Mouse (Mus musculus) CH12.LX (cell line): ENCODE data around the gene Olfr262. TPM values are rescaled to one million over a fixed set of nuclear protein-coding genes. Genes with fewer than 3 reads are reported as not detected.
"Not testable (repeated sequence)": the region's sequence is repeated elsewhere in the genome, so short reads cannot be mapped to it uniquely, and the experiment has no call there.

ENCODE experiments used
- DNase-seq: peaks from one replicate; pipeline ENCODE4 v3.0.0-alpha.2; 2013; ENCODE audit errors: extremely low read depth
- H3K27ac ChIP-seq: 2 replicates; pipeline ENCODE4 v1.5.1; 2012; ENCODE audit warnings: low read depth, mild to moderate bottlenecking, control low read depth, moderate library complexity; ENCODE audit not compliant: insufficient read depth
- H3K27me3 ChIP-seq: replicated peaks from 2 replicates; pipeline ENCODE3; 2012; ENCODE audit warnings: inconsistent platforms
- H3K36me3 ChIP-seq, 2 experiments: replicated peaks in 1 of 2; 2 replicates each; pipeline versions ENCODE3 to v1.6.1; 2012; ENCODE audit warnings: inconsistent platforms in 1 of 2, low read length in 1 of 2, mild to moderate bottlenecking in 1 of 2, mixed read lengths in 1 of 2, moderate library complexity in 1 of 2; ENCODE audit not compliant: control insufficient read depth in 1 of 2, insufficient read depth in 1 of 2
- H3K4me1 ChIP-seq, 2 experiments: 2 replicates each; pipeline ENCODE4 v1.6.1; 2012; ENCODE audit warnings: inconsistent platforms in 1 of 2, moderate library complexity in 1 of 2; ENCODE audit not compliant: insufficient read depth in 2 of 2, control insufficient read depth in 1 of 2
- H3K4me2 ChIP-seq: 2 replicates; pipeline ENCODE4 v1.6.1; 2012; ENCODE audit warnings: low read depth, mild to moderate bottlenecking, control low read depth; ENCODE audit not compliant: poor library complexity, insufficient read depth, severe bottlenecking
- H3K4me3 ChIP-seq, 3 experiments: fragments of 150-350 bp in 1 of 3; sonication (generic) in 1 of 3; replicated peaks in 1 of 3; 2 replicates each; pipeline versions ENCODE3 to v1.5.1; 2011 to 2012; ENCODE audit warnings: low read depth in 2 of 3, low read length in 2 of 3, mild to moderate bottlenecking in 2 of 3, moderate library complexity in 2 of 3, control low read depth in 1 of 3, improper control_type of control experiment in 1 of 3, inconsistent platforms in 1 of 3, mixed read lengths in 1 of 3; ENCODE audit not compliant: poor library complexity in 1 of 3
- H3K79me2 ChIP-seq: replicated peaks from 2 replicates; pipeline ENCODE4 v1.6.1; 2012; ENCODE audit warnings: mild to moderate bottlenecking, moderate library complexity; ENCODE audit not compliant: control insufficient read depth, poor library complexity, insufficient read depth, severe bottlenecking; ENCODE audit errors: extremely low read depth
- H3K9ac ChIP-seq: 2 replicates; pipeline ENCODE4 v1.6.1; 2012; ENCODE audit warnings: low read depth, mild to moderate bottlenecking, control low read depth, moderate library complexity; ENCODE audit not compliant: insufficient read depth
- H3K9me3 ChIP-seq: replicated peaks from 2 replicates; pipeline ENCODE3; 2012; ENCODE audit warnings: low read length, inconsistent platforms, mixed read lengths
- CTCF ChIP-seq, 2 experiments: IDR thresholded peaks in 1 of 2; conservative IDR thresholded peaks in 1 of 2; 2 replicates each; pipeline ENCODE4 v1.5.1; 2011 to 2012; ENCODE audit warnings: low read depth in 2 of 2, low read length in 2 of 2, improper control_type of control experiment in 1 of 2, inconsistent platforms in 1 of 2, mild to moderate bottlenecking in 1 of 2, moderate library complexity in 1 of 2
- GABPA ChIP-seq: IDR thresholded peaks from 2 replicates; pipeline ENCODE4 v1.6.1; 2012; ENCODE audit warnings: low read depth, low read length, improper control_type of control experiment, inconsistent platforms; ENCODE audit not compliant: insufficient replicate concordance
- HCFC1 ChIP-seq: IDR thresholded peaks from 2 replicates; pipeline ENCODE4 v1.6.1; 2012; ENCODE audit warnings: low read depth, mild to moderate bottlenecking, inconsistent platforms, low read length, improper control_type of control experiment
- IRF4 ChIP-seq: IDR thresholded peaks from 2 replicates; pipeline ENCODE4 v1.6.1; 2014; ENCODE audit warnings: low read depth, mild to moderate bottlenecking, inconsistent platforms, low read length, improper control_type of control experiment
- MAFK ChIP-seq: IDR thresholded peaks from 2 replicates; pipeline ENCODE4 v1.6.1; 2011; ENCODE audit warnings: low read length, improper control_type of control experiment; ENCODE audit not compliant: insufficient replicate concordance
- MAX ChIP-seq: IDR thresholded peaks from 2 replicates; pipeline ENCODE4 v1.6.1; 2011; ENCODE audit warnings: low read length, improper control_type of control experiment
- MYC ChIP-seq: IDR thresholded peaks from 2 replicates; pipeline ENCODE4 v1.6.1; 2011; ENCODE audit warnings: low read depth, mild to moderate bottlenecking, improper control_type of control experiment, low read length
- NRF1 ChIP-seq: IDR thresholded peaks from 2 replicates; pipeline ENCODE4 v1.6.1; 2014; ENCODE audit warnings: low read depth, mild to moderate bottlenecking, inconsistent platforms, low read length, improper control_type of control experiment, moderate library complexity
- RCOR1 ChIP-seq: conservative IDR thresholded peaks from 2 replicates; pipeline ENCODE4 v1.6.1; 2012; ENCODE audit warnings: low read depth, mild to moderate bottlenecking, inconsistent platforms, low read length, improper control_type of control experiment
- SIN3A ChIP-seq: IDR thresholded peaks from 2 replicates; pipeline ENCODE4 v1.6.1; 2012; ENCODE audit warnings: low read length, improper control_type of control experiment, inconsistent platforms
- SMC3 ChIP-seq: IDR thresholded peaks from 2 replicates; pipeline ENCODE4 v1.6.1; 2011; ENCODE audit warnings: low read depth, low read length, improper control_type of control experiment
- UBTF ChIP-seq: IDR thresholded peaks from 2 replicates; pipeline ENCODE4 v1.6.1; 2012; ENCODE audit warnings: low read depth, mild to moderate bottlenecking, inconsistent platforms, low read length, improper control_type of control experiment, moderate library complexity
- dilution Hi-C: fragments of 300-500 bp; cut with MboI; formaldehyde crosslinking; loops from 2 replicates; pipeline ENCODE4 v1.14.3; 2020; ENCODE audit warnings: low sequenced_read_pairs; ENCODE audit not compliant: extremely low pct_unique_long_range_greater_than_20kb, extremely low pct_ligation_motif_present
- in situ Hi-C: fragments of 300-500 bp; cut with MboI; formaldehyde crosslinking; loops from 3 replicates; pipeline ENCODE4 v1.14.3; 2019; ENCODE audit warnings: low sequenced_read_pairs, low pct_ligation_motif_present, low pct_unique_long_range_greater_than_20kb, mixed read lengths
- polyA plus RNA-seq: library from polyadenylated mRNA; unstranded; fragments of >175 nt; gene quantifications from 2 replicates; pipeline ENCODE4 v1.2.1, GENCODE M21; 2012; ENCODE audit warnings: low read depth; ENCODE audit not compliant: insufficient read length
- total RNA-seq, 2 experiments: library from RNA; depleted of rRNA; stranded (reverse); fragments of 300-350 nt in 1 of 2; fragments of >200 nt in 1 of 2; gene quantifications; 2 replicates each; pipeline ENCODE4 v1.2.3; 2012 to 2014

The Olfr262 gene
- total and polyA plus RNA-seq, 3 experiments, result not detected

DNA sequence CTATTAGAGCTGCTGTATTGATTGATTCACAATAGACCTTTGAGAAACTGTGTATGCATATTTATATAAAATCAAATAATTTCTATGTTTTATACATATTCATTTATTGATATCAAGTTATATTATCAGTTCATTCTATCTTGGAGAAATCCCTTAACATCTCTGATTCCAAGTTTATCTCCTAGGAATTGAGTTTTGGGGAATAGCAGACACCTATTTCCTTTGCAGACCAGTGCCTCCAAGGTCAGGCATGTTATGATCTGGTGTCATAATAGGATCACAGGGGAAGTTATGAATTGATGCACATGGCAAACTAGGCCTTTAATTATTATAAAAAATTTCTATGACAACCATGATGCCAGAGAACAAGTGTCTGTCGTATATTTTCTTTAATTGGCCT is 41.1 kb downstream of the Olfr262 start, which contains the start of gene Olfr1431:
Gene Olfr1431 (plus strand): TSS at position 301 of the 400 bp plus-strand sequence.
- Histone ChIP-seq H3K9ac (no peak within 1 kb of the TSS), H3K4me2 (no peak within 1 kb of the TSS), H3K27me3 (no peaks in the 10 kb centered on the region), H3K9me3 (no peaks in the 10 kb centered on the region), H3K4me1 (no peaks in the 10 kb centered on the region)
- in situ Hi-C loops, result no loop called here
- dilution Hi-C loops, result no loop called here
- no peak for DNase-seq
- TF ChIP-seq SIN3A (no peak), RCOR1 (no peak), MAX (no peak), GABPA (no peak), NRF1 (no peak), UBTF (no peak), MYC (no peak), SMC3 (no peak), HCFC1 (no peak), CTCF (conservative IDR thresholded peaks at IDR 0.05 in 1 of 2, IDR thresholded peaks at IDR 0.05 in 1 of 2; ENCODE audit: low read depth in 2 of 2, low read length in 2 of 2) (no peak), MAFK (no peak), IRF4 (no peak)
- TF ChIP-seq, all 38 proteins: peak for 0
- H3K4me3 ChIP-seq, result no peak within 1 kb of the TSS
- no peaks in the 10 kb centered on the region for H3K36me3 ChIP-seq
- no peak within 1 kb of the TSS for H3K27ac ChIP-seq
- H3K79me2 ChIP-seq, result no peaks in the 10 kb centered on the region

DNA sequence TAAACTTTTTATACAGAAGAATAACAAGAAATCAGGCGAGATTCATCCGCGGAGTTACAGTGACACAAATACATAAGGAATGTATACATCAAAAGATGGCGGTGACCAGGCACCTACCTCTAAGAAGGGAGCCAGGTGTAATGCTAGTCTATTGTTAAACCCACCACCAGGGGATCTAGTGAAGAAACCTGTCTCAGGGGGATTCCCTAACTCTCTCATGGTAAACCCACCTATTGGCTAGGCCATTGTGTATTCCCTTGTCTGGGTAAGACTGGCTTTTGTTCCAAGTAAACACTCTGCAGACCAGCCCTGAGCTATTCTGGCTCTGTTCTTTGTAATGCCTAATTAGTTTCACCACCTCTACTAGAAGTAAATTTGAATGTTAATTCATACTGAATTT is 42.4 kb downstream of the Olfr262 start:
- DNase-seq, H3K4me1 ChIP-seq, H3K79me2 ChIP-seq, H3K4me3 ChIP-seq, H3K9ac ChIP-seq, H3K27me3 ChIP-seq, in situ Hi-C loops, H3K4me2 ChIP-seq, dilution Hi-C loops, H3K27ac ChIP-seq, H3K36me3 ChIP-seq, H3K9me3 ChIP-seq: not testable (repeated sequence)

Other genes starting within 250 kb of the Olfr262 start
- gene Olfr1423, start 200.3 kb downstream of the Olfr262 start, total RNA-seq (2012; rRNA removed), result under 0.01 TPM in 1 of 2 replicates, not detected in the other
- not detected in 2 replicates for gene Olfr1423, start 200.3 kb downstream of the Olfr262 start, total RNA-seq (2014; rRNA removed)
- 0.04 and 0.07 TPM in 2 replicates for gene Olfr1423, start 200.3 kb downstream of the Olfr262 start, polyA plus RNA-seq
- not detected in 2 replicates for gene Olfr1424, start 179.0 kb downstream of the Olfr262 start, total RNA-seq (2012; rRNA removed)
- gene Olfr1424, start 179.0 kb downstream of the Olfr262 start, total RNA-seq (2014; rRNA removed), result not detected in 2 replicates
- not detected in 2 replicates for gene Olfr1424, start 179.0 kb downstream of the Olfr262 start, polyA plus RNA-seq
- gene Olfr1425, start 163.9 kb downstream of the Olfr262 start, total RNA-seq (2012; rRNA removed), result not detected in 2 replicates
- not detected in 2 replicates for gene Olfr1425, start 163.9 kb downstream of the Olfr262 start, total RNA-seq (2014; rRNA removed)
- gene Olfr1425, start 163.9 kb downstream of the Olfr262 start, polyA plus RNA-seq, result not detected in 2 replicates
- not detected in 2 replicates for gene Olfr1426, start 149.6 kb downstream of the Olfr262 start, total RNA-seq (2012; rRNA removed)
- not detected in 2 replicates for gene Olfr1426, start 149.6 kb downstream of the Olfr262 start, total RNA-seq (2014; rRNA removed)
- not detected in 2 replicates for gene Olfr1426, start 149.6 kb downstream of the Olfr262 start, polyA plus RNA-seq
- not detected in 2 replicates for gene Olfr1427, start 138.3 kb downstream of the Olfr262 start, total RNA-seq (2012; rRNA removed)
- not detected in 2 replicates for gene Olfr1427, start 138.3 kb downstream of the Olfr262 start, total RNA-seq (2014; rRNA removed)
- gene Olfr1427, start 138.3 kb downstream of the Olfr262 start, polyA plus RNA-seq, result not detected in 2 replicates
- gene Olfr1428, start 125.8 kb downstream of the Olfr262 start, total RNA-seq (2012; rRNA removed), result not detected in 2 replicates
- gene Olfr1428, start 125.8 kb downstream of the Olfr262 start, total RNA-seq (2014; rRNA removed), result not detected in 2 replicates
- not detected in 2 replicates for gene Olfr1428, start 125.8 kb downstream of the Olfr262 start, polyA plus RNA-seq
- gene Olfr76, start 118.5 kb downstream of the Olfr262 start, total RNA-seq (2012; rRNA removed), result not detected in 2 replicates
- gene Olfr76, start 118.5 kb downstream of the Olfr262 start, total RNA-seq (2014; rRNA removed), result not detected in 2 replicates
- gene Olfr76, start 118.5 kb downstream of the Olfr262 start, polyA plus RNA-seq, result not detected in 2 replicates
- gene Olfr1555-ps1, start 71.5 kb downstream of the Olfr262 start, total RNA-seq (2012; rRNA removed), result not detected in 2 replicates
- gene Olfr1555-ps1, start 71.5 kb downstream of the Olfr262 start, total RNA-seq (2014; rRNA removed), result not detected in 2 replicates
- gene Olfr1555-ps1, start 71.5 kb downstream of the Olfr262 start, polyA plus RNA-seq, result not detected in 2 replicates
- gene Olfr1431, start 41.0 kb downstream of the Olfr262 start, total RNA-seq (2012; rRNA removed), result not detected in 2 replicates
- not detected in 2 replicates for gene Olfr1431, start 41.0 kb downstream of the Olfr262 start, total RNA-seq (2014; rRNA removed)
- gene Olfr1431, start 41.0 kb downstream of the Olfr262 start, polyA plus RNA-seq, result not detected in 2 replicates
- not detected in 2 replicates for gene Olfr1432, start 9.1 kb downstream of the Olfr262 start, total RNA-seq (2012; rRNA removed)
- not detected in 2 replicates for gene Olfr1432, start 9.1 kb downstream of the Olfr262 start, total RNA-seq (2014; rRNA removed)
- gene Olfr1432, start 9.1 kb downstream of the Olfr262 start, polyA plus RNA-seq, result not detected in 2 replicates
- not detected in 2 replicates for gene Olfr235, start 19.4 kb upstream of the Olfr262 start, total RNA-seq (2012; rRNA removed)
- gene Olfr235, start 19.4 kb upstream of the Olfr262 start, total RNA-seq (2014; rRNA removed), result not detected in 2 replicates
- not detected in 2 replicates for gene Olfr235, start 19.4 kb upstream of the Olfr262 start, polyA plus RNA-seq
- not detected in 2 replicates for gene Olfr1434, start 38.2 kb upstream of the Olfr262 start, total RNA-seq (2012; rRNA removed)
- not detected in 2 replicates for gene Olfr1434, start 38.2 kb upstream of the Olfr262 start, total RNA-seq (2014; rRNA removed)
- gene Olfr1434, start 38.2 kb upstream of the Olfr262 start, polyA plus RNA-seq, result not detected in 2 replicates
- gene Olfr1436, start 57.5 kb upstream of the Olfr262 start, total RNA-seq (2012; rRNA removed), result not detected in 2 replicates
- not detected in 2 replicates for gene Olfr1436, start 57.5 kb upstream of the Olfr262 start, total RNA-seq (2014; rRNA removed)
- gene Olfr1436, start 57.5 kb upstream of the Olfr262 start, polyA plus RNA-seq, result not detected in 2 replicates
- not detected in 2 replicates for gene Olfr1437, start 83.4 kb upstream of the Olfr262 start, total RNA-seq (2012; rRNA removed)
- not detected in 2 replicates for gene Olfr1437, start 83.4 kb upstream of the Olfr262 start, total RNA-seq (2014; rRNA removed)
- gene Olfr1437, start 83.4 kb upstream of the Olfr262 start, polyA plus RNA-seq, result not detected in 2 replicates
- not detected in 2 replicates for gene Olfr1438-ps1, start 94.3 kb upstream of the Olfr262 start, total RNA-seq (2012; rRNA removed)
- not detected in 2 replicates for gene Olfr1438-ps1, start 94.3 kb upstream of the Olfr262 start, total RNA-seq (2014; rRNA removed)
- not detected in 2 replicates for gene Olfr1438-ps1, start 94.3 kb upstream of the Olfr262 start, polyA plus RNA-seq
- gene Olfr1440, start 145.6 kb upstream of the Olfr262 start, total RNA-seq (2012; rRNA removed), result not detected in 2 replicates
- gene Olfr1440, start 145.6 kb upstream of the Olfr262 start, total RNA-seq (2014; rRNA removed), result not detected in 2 replicates
- not detected in 2 replicates for gene Olfr1440, start 145.6 kb upstream of the Olfr262 start, polyA plus RNA-seq
- 0.13 TPM in 1 of 2 replicates, not detected in the other for gene Olfr1441, start 175.8 kb upstream of the Olfr262 start, total RNA-seq (2012; rRNA removed)
- not detected in 2 replicates for gene Olfr1441, start 175.8 kb upstream of the Olfr262 start, total RNA-seq (2014; rRNA removed)
- gene Olfr1441, start 175.8 kb upstream of the Olfr262 start, polyA plus RNA-seq, result not detected in 2 replicates
- gene Pfpl, start 186.2 kb upstream of the Olfr262 start, total RNA-seq (2012; rRNA removed), result not detected in 2 replicates
- gene Pfpl, start 186.2 kb upstream of the Olfr262 start, total RNA-seq (2014; rRNA removed), result not detected in 2 replicates
- gene Pfpl, start 186.2 kb upstream of the Olfr262 start, polyA plus RNA-seq, result not detected in 2 replicates
- 43.8 and 53.6 TPM in 2 replicates for gene Mpeg1, start 219.1 kb upstream of the Olfr262 start, total RNA-seq (2012; rRNA removed)
- gene Mpeg1, start 219.1 kb upstream of the Olfr262 start, total RNA-seq (2014; rRNA removed), result 67.0 and 68.0 TPM in 2 replicates
- 241 and 270 TPM in 2 replicates for gene Mpeg1, start 219.1 kb upstream of the Olfr262 start, polyA plus RNA-seq